Mouse (Mus musculus): ENCODE results near the gene Actl6a. TPM values are rescaled to one million over a fixed set of nuclear protein-coding genes. Genes with fewer than 3 reads are reported as not detected.
"Not testable (repeated sequence)": the region's sequence is repeated elsewhere in the genome, so short reads cannot be mapped to it uniquely, and the experiment has no call there.

Gene Actl6a
- polyA plus RNA-seq, 1 experiment from 2014 or later = 233 TPM

DNA sequence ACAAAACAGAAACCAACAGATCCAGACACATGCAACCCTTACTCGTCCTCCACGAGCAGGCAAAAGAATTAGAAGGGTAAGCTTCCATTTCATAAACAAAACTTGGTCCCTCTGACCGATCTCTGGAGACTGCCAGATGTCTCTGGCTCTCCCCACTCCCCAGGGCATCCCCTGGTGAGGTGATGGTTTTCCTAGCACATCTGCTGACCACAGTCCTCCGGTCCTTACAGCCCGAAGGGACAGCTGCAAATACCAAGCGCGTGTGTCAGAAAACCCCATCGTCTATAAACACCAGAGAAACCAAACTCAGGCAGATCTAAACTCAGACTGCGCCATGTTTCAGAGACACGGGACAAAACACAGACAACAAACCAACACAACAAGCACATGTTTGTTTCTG lies 1.5 kb upstream of the Actl6a start:
- not testable (repeated sequence) for H3K36me3 ChIP-seq (ENCODE audit: control insufficient read depth, insufficient read depth, low read length); H3K9ac ChIP-seq (ENCODE audit: low read length); ATAC-seq (ENCODE audit: insufficient read depth, low FRiP score, low TSS enrichment); H3K4me2 ChIP-seq (ENCODE audit: low read depth); H3K4me1 ChIP-seq (ENCODE audit: control insufficient read depth, insufficient read depth, low read length); DNase-seq (ENCODE audit: low spot score); H3K27me3 ChIP-seq (ENCODE audit: control insufficient read depth, insufficient read depth, low read length); H3K9me3 ChIP-seq (ENCODE audit: control insufficient read depth, low read length); H3K4me3 ChIP-seq (ENCODE audit: low read depth, low read length); H3K27ac ChIP-seq (ENCODE audit: low read depth, low read length)
- 91% methylated on average over 10 of the region's 10 CpGs for WGBS

DNA sequence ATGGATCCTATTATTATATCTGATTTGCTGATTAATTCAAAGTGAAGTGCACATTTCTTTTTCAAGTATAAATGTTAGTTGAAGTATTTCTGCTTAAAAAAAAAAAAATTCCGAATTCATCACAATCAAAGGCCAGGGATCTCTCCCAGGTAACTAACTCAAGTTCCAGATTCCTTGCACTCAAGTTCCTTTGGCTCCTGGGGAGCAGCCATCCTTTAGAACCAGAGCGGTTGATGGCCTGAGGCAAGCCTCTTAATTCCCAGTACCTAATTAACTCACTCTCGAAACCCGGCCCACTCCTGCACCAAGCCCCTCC lies 1.9 kb downstream of the Actl6a start:
- Histone ChIP-seq H3K4me1 (ENCODE audit: control insufficient read depth, insufficient read depth, low read length) (peaks cover 7% of the 10 kb centered on the region; the same call in 1 of the 2 replicates), H3K27me3 (ENCODE audit: control insufficient read depth, insufficient read depth, low read length) (no peaks in the 10 kb centered on the region), H3K9me3 (ENCODE audit: control insufficient read depth, low read length) (no peaks in the 10 kb centered on the region), H3K4me3 (ENCODE audit: low read depth, low read length) (peak overlapping the region; percentile 98), H3K4me2 (ENCODE audit: low read depth) (peak overlapping the region; percentile 38), H3K9ac (ENCODE audit: low read length) (no peak overlapping the region), H3K27ac (ENCODE audit: low read depth, low read length) (no peak overlapping the region), H3K36me3 (ENCODE audit: control insufficient read depth, insufficient read depth, low read length) (0 out of 2 replicates have a peak, but pooled peaks cover under 1% of the 10 kb centered on the region)
- 5% methylated on average over 4 of the region's 4 CpGs for WGBS
- ATAC-seq (ENCODE audit: insufficient read depth, low FRiP score, low TSS enrichment) (no peak), DNase-seq (ENCODE audit: low spot score) (no peak)

DNA sequence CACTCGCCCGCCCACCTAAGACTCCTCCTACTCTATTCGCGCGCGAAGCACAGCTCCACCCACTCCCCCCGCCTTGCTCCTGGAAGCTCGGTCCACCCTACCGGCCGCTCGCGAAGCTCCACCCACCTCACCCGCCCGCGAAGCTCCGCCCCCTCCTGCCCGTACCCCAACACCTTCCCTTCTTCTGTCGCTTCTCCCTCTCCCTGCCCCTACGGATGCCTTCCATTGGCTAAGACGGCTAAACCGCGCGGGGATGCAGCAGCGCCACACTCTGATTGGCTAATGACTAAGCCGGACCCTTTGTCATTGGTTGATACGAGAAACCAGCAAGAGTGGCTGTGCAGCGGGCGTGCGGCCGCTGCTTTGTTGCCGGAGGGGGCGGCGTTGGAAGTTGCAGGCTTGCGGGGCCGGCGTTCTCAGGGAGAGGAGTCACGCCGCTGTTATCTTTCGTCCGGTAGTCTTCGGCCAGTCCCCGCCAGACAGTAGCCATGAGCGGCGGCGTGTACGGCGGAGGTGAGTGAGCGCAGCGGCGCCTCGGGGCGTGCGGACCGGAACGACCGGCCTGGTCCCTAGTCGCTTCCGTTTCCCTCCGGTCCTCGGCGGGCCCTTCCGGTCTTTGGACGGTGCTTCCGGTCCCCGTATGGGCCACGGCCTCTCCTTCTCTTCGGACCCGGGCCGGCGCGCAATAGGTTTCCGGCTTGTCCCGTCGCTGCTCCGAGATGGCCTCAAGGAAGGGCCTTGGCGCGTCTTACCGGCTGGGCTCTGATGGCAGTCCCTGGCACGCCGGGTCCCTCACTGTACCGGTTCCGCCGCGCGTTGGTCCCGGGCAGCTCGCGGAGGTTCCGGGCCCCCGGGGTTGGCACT lies 2.5 kb downstream of the Actl6a start:
- peak overlapping the region; percentile 98 for H3K4me3 ChIP-seq (ENCODE audit: low read depth, low read length)
- peaks cover 7% of the 10 kb centered on the region; the same call in 1 of the 2 replicates for H3K4me1 ChIP-seq (ENCODE audit: control insufficient read depth, insufficient read depth, low read length)
- H3K27ac ChIP-seq (ENCODE audit: low read depth, low read length) = peak overlapping the region; percentile 93
- ATAC-seq (ENCODE audit: insufficient read depth, low FRiP score, low TSS enrichment) = peak; percentile 100
- peak; percentile 98 for DNase-seq (ENCODE audit: low spot score)
- H3K4me2 ChIP-seq (ENCODE audit: low read depth) = peak overlapping the region; percentile 72
- H3K9me3 ChIP-seq (ENCODE audit: control insufficient read depth, low read length) = no peaks in the 10 kb centered on the region
- H3K36me3 ChIP-seq (ENCODE audit: control insufficient read depth, insufficient read depth, low read length) = 0 out of 2 replicates have a peak, but pooled peaks cover 3% of the 10 kb centered on the region
- peak overlapping the region; percentile 94 for H3K9ac ChIP-seq (ENCODE audit: low read length)
- whole genome bisulfite sequencing = under 1% methylated on average over 87 of the region's 90 CpGs
- no peaks in the 10 kb centered on the region for H3K27me3 ChIP-seq (ENCODE audit: control insufficient read depth, insufficient read depth, low read length)

DNA sequence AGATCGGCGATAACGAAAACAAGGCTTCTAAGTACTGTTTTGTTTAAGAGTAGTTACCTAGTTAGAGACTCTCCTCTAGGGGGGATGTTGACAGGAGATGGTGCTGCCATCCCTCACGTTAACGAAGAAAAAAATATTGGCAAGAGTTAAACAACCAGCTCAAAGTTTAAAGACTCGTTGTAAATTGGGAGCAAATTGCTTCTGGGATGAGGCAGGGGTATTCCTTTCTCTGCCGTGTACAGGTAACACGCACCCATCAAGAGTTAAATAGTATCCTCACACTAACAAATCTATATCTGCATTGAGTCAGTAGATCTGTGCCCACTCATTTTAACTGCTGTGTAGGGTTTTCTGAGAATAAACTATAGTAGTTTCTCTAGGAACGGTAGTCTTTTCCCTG lies 3.3 kb downstream of the Actl6a start:
- peak overlapping the region; percentile 93 for H3K27ac ChIP-seq (ENCODE audit: low read depth, low read length)
- no peak for DNase-seq (ENCODE audit: low spot score)

DNA sequence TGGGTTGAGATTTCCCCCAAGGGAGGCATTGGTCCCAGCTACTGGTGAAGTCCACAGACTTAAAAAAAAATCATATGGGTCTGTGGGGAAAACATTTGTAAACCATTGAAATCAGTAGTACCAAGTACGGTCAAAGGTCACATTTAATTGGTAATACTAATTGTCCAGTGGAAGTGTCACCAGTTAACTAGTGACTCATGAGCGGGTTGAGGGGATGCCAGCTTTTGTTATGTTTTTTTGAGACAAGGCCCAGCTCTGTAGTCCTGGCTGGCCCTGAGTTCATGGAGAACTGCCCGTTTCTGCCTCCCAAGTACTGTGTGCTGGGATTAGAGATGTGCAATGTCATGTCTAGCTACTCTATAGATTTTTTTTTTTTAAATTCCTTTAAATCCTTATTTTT lies 7.6 kb downstream of the Actl6a start:
- Histone ChIP-seq H3K9ac (ENCODE audit: low read length) (no peak overlapping the region), H3K4me2 (ENCODE audit: low read depth) (no peak overlapping the region), H3K36me3 (ENCODE audit: control insufficient read depth, insufficient read depth, low read length) (peaks cover 18% of the 10 kb centered on the region), H3K27ac (ENCODE audit: low read depth, low read length) (no peak overlapping the region), H3K4me1 (ENCODE audit: control insufficient read depth, insufficient read depth, low read length) (peaks cover 7% of the 10 kb centered on the region; the same call in 1 of the 2 replicates), H3K4me3 (ENCODE audit: low read depth, low read length) (no peak overlapping the region), H3K9me3 (ENCODE audit: control insufficient read depth, low read length) (no peaks in the 10 kb centered on the region), H3K27me3 (ENCODE audit: control insufficient read depth, insufficient read depth, low read length) (no peaks in the 10 kb centered on the region)
- ATAC-seq (ENCODE audit: insufficient read depth, low FRiP score, low TSS enrichment) = no peak
- 87% methylated on average over 3 of the region's 3 CpGs for WGBS
- DNase-seq (ENCODE audit: low spot score) = no peak

More for the DNA sequence above, 3.3 kb downstream of the Actl6a start:
- Histone ChIP-seq H3K36me3 (ENCODE audit: control insufficient read depth, insufficient read depth, low read length) (peaks cover 7% of the 10 kb centered on the region; the same call in 1 of the 2 replicates), H3K4me3 (ENCODE audit: low read depth, low read length) (peak overlapping the region; percentile 98), H3K4me1 (ENCODE audit: control insufficient read depth, insufficient read depth, low read length) (peaks cover 7% of the 10 kb centered on the region; the same call in 1 of the 2 replicates), H3K4me2 (ENCODE audit: low read depth) (peak overlapping the region; percentile 72), H3K9ac (ENCODE audit: low read length) (peak overlapping the region; percentile 94), H3K27me3 (ENCODE audit: control insufficient read depth, insufficient read depth, low read length) (no peaks in the 10 kb centered on the region), H3K9me3 (ENCODE audit: control insufficient read depth, low read length) (no peaks in the 10 kb centered on the region)
- ATAC-seq (ENCODE audit: insufficient read depth, low FRiP score, low TSS enrichment) = no peak
- WGBS = 9% methylated on average over 9 of the region's 9 CpGs

DNA sequence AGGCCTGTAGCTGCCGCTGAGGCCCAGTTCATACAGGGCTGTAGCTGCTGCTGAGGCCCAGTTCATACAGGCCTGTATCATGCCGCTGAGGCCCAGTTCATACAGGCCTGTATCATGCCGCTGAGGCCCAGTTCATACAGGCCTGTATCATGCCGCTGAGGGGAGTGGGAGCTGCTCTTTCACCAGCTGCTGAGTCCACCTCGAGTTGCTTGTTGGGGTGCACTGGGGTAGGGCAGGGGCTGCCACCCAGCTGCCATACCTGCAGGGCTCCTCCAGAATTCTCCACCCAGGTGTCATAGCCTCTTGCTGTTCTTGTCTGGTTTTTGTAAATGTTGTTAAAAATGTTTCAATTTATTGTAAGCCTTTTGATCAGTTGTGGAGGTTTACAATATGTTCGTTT lies 11.3 kb downstream of the Actl6a start:
- not testable (repeated sequence) for H3K27ac ChIP-seq (ENCODE audit: low read depth, low read length); ATAC-seq (ENCODE audit: insufficient read depth, low FRiP score, low TSS enrichment); H3K4me3 ChIP-seq (ENCODE audit: low read depth, low read length); H3K27me3 ChIP-seq (ENCODE audit: control insufficient read depth, insufficient read depth, low read length); DNase-seq (ENCODE audit: low spot score); H3K4me1 ChIP-seq (ENCODE audit: control insufficient read depth, insufficient read depth, low read length); H3K9me3 ChIP-seq (ENCODE audit: control insufficient read depth, low read length); H3K9ac ChIP-seq (ENCODE audit: low read length); H3K4me2 ChIP-seq (ENCODE audit: low read depth)
- 95% methylated on average over 6 of the region's 6 CpGs for WGBS
- H3K36me3 ChIP-seq (ENCODE audit: control insufficient read depth, insufficient read depth, low read length) = peaks cover 29% of the 10 kb centered on the region

DNA sequence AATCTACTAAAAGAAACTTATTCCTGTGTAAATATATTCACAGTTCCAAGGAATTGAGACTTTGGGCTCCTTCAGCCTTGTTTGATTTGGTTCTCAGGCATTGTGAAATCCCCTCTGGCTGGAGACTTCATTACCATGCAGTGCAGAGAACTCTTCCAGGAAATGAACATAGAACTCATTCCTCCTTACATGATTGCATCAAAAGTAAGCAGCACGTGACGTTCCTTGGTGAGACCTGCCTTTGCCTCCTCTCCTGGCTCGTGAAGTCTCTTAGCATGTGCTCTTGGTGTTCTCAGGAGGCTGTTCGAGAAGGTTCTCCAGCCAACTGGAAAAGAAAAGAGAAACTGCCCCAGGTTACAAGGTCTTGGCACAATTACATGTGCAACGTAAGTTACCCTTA lies 12.2 kb downstream of the Actl6a start:
- ATAC-seq (ENCODE audit: insufficient read depth, low FRiP score, low TSS enrichment) (no peak), DNase-seq (ENCODE audit: low spot score) (no peak)
- H3K4me3 ChIP-seq (ENCODE audit: low read depth, low read length) = no peak overlapping the region
- H3K4me2 ChIP-seq (ENCODE audit: low read depth) = no peak overlapping the region
- no peaks in the 10 kb centered on the region for H3K9me3 ChIP-seq (ENCODE audit: control insufficient read depth, low read length)
- WGBS = 91% methylated on average over 5 of the region's 5 CpGs
- no peaks in the 10 kb centered on the region for H3K4me1 ChIP-seq (ENCODE audit: control insufficient read depth, insufficient read depth, low read length)
- H3K27ac ChIP-seq (ENCODE audit: low read depth, low read length) = no peak overlapping the region
- H3K36me3 ChIP-seq (ENCODE audit: control insufficient read depth, insufficient read depth, low read length) = peaks cover 30% of the 10 kb centered on the region
- no peak overlapping the region for H3K9ac ChIP-seq (ENCODE audit: low read length)
- H3K27me3 ChIP-seq (ENCODE audit: control insufficient read depth, insufficient read depth, low read length) = no peaks in the 10 kb centered on the region

DNA sequence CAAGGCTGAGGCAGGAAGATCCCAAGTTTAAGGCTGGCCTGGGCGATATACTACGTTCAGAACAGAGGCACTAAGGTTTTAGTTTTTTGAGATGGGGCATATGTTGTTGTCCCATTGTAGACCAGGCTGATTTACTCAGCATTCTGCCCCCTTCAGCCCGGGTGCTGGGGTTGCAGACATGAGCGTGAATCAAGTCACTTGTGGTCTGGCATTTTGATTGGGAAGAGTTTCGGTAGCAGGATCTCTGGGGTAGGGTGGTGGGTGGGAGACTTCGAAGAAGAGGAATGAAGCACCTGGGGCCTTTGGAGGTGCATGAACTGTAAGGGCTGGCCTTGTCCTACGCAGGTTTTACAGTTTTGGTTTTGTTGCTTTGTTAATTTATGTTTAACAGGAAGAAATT lies 18.1 kb downstream of the Actl6a start:
- Histone ChIP-seq H3K4me2 (ENCODE audit: low read depth) (no peak overlapping the region), H3K9me3 (ENCODE audit: control insufficient read depth, low read length) (no peaks in the 10 kb centered on the region), H3K4me3 (ENCODE audit: low read depth, low read length) (no peak overlapping the region), H3K4me1 (ENCODE audit: control insufficient read depth, insufficient read depth, low read length) (no peaks in the 10 kb centered on the region), H3K9ac (ENCODE audit: low read length) (no peak overlapping the region), H3K27me3 (ENCODE audit: control insufficient read depth, insufficient read depth, low read length) (no peaks in the 10 kb centered on the region), H3K36me3 (ENCODE audit: control insufficient read depth, insufficient read depth, low read length) (peaks cover 34% of the 10 kb centered on the region), H3K27ac (ENCODE audit: low read depth, low read length) (no peak overlapping the region)
- ATAC-seq (ENCODE audit: insufficient read depth, low FRiP score, low TSS enrichment) = no peak
- WGBS = 96% methylated on average over 7 of the region's 7 CpGs
- no peak for DNase-seq (ENCODE audit: low spot score)

DNA sequence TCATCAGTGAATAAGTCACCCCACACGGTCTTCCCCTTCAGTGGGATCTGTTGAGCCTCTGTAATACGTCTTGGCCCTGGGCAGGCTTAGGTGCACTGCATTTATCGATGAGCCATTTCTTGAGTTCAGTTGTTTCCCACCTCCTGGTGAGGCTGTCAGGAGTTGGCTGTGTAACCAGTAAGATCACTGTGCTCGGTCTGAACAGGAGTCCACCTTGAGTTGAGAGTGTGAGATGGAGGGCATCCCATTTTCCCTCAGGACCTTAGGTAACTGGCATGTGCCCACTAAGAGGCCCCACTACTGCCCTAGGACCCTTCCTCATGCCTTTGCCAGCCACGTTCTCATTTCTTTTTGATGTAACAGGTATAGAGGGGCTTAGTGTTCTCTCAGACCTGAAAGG lies 19.9 kb downstream of the Actl6a start:
- DNase-seq (ENCODE audit: low spot score) (no peak), ATAC-seq (ENCODE audit: insufficient read depth, low FRiP score, low TSS enrichment) (no peak)
- Histone ChIP-seq H3K27ac (ENCODE audit: low read depth, low read length) (no peak overlapping the region), H3K9ac (ENCODE audit: low read length) (no peak overlapping the region), H3K27me3 (ENCODE audit: control insufficient read depth, insufficient read depth, low read length) (no peaks in the 10 kb centered on the region), H3K4me1 (ENCODE audit: control insufficient read depth, insufficient read depth, low read length) (no peaks in the 10 kb centered on the region), H3K4me2 (ENCODE audit: low read depth) (no peak overlapping the region), H3K4me3 (ENCODE audit: low read depth, low read length) (no peak overlapping the region), H3K9me3 (ENCODE audit: control insufficient read depth, low read length) (no peaks in the 10 kb centered on the region), H3K36me3 (ENCODE audit: control insufficient read depth, insufficient read depth, low read length) (peaks cover 26% of the 10 kb centered on the region)
- 89% methylated on average over 5 of the region's 5 CpGs for WGBS

All from neural tube, embryonic 11.5 days (tissue).